Mouse (Mus musculus): ENCODE data around the gene Daam1.

Daam1 gene

GRCm38 (mm10) chr12:72039501-72039900, 208.6 kb downstream of the Daam1 start:
- no peak for DNase-seq (ENCODE audit: extremely low read depth, low read depth)

GRCm38 (mm10) chr12:72041238-72041637, 210.4 kb downstream of the Daam1 start:
- DNase-seq (ENCODE audit: extremely low read depth, low read depth), result no peak

Measured in MEL-GATA-1-ER (cell line).